Mouse (Mus musculus): ENCODE measurements at regions not wholly inside any gene's neighbourhood (a gene's known extent, or its start where the extent isn't known, plus 50 kb on each side); places are given as distances from the start of the nearest gene placed in this dataset.

GRCm38 (mm10) chr8:26770424-26770886 is 206.7 kb upstream of the Zfp703 start:
- H3K27ac ChIP-seq (ENCODE audit: insufficient read depth, low read depth), result no peak overlapping the region
- in situ Hi-C loops (cut with MboI; ENCODE audit: low pct_ligation_motif_present, low pct_unique_long_range_greater_than_20kb, low sequenced_read_pairs), result no loop called here
- H3K79me2 ChIP-seq (replicated peaks; ENCODE audit: control insufficient read depth, extremely low read depth, insufficient read depth, poor library complexity, severe bottlenecking), result no peaks in the 10 kb centered on the region
- dilution Hi-C loops (cut with MboI; ENCODE audit: extremely low pct_ligation_motif_present, extremely low pct_unique_long_range_greater_than_20kb, low sequenced_read_pairs), result no loop called here
- H3K4me2 ChIP-seq (ENCODE audit: insufficient read depth, low read depth, poor library complexity, severe bottlenecking), result no peak overlapping the region
- no peaks in the 10 kb centered on the region for H3K9me3 ChIP-seq (replicated peaks; ENCODE audit: low read length)
- no peaks in the 10 kb centered on the region for H3K27me3 ChIP-seq (replicated peaks)
- no peaks in the 10 kb centered on the region for H3K36me3 ChIP-seq (replicated peaks in 1 of 2; ENCODE audit: control insufficient read depth in 1 of 2, insufficient read depth in 1 of 2, low read length in 1 of 2)
- no peak overlapping the region for H3K4me3 ChIP-seq (replicated peaks in 1 of 3; ENCODE audit: low read depth in 2 of 3, low read length in 2 of 3, poor library complexity in 1 of 3)
- no peak overlapping the region for H3K9ac ChIP-seq (ENCODE audit: insufficient read depth, low read depth)
- no peak for TF ChIP-seq KAT2A (IDR thresholded peaks at IDR 0.05; ENCODE audit: insufficient replicate concordance, low read length)
- TF ChIP-seq ZC3H11A (IDR thresholded peaks at IDR 0.05; ENCODE audit: low read depth, low read length), result no peak
- no peak for TF ChIP-seq GABPA (IDR thresholded peaks at IDR 0.05; ENCODE audit: insufficient replicate concordance, low read depth, low read length)
- TF ChIP-seq CTCF (conservative IDR thresholded peaks at IDR 0.05 in 1 of 2, IDR thresholded peaks at IDR 0.05 in 1 of 2; ENCODE audit: low read depth in 2 of 2, low read length in 2 of 2), result no peak
- TF ChIP-seq USF1 (IDR thresholded peaks at IDR 0.05; ENCODE audit: low read depth, low read length), result no peak
- no peak for TF ChIP-seq HCFC1 (IDR thresholded peaks at IDR 0.05; ENCODE audit: low read depth, low read length)
- no peak for TF ChIP-seq ZKSCAN1 (IDR thresholded peaks at IDR 0.05; ENCODE audit: borderline replicate concordance, low read depth, low read length)
- peaks cover 3 to 26% of the 10 kb centered on the region in 2 experiments; a peak in 2 of 4 replicates for H3K4me1 ChIP-seq (ENCODE audit: control insufficient read depth in 1 of 2, insufficient read depth in 2 of 2)
- no peak for DNase-seq (ENCODE audit: extremely low read depth)

GRCm38 (mm10) chr8:26778917-26779537 is 198.1 kb upstream of the Zfp703 start:
- TF ChIP-seq RCOR1 (conservative IDR thresholded peaks at IDR 0.05; ENCODE audit: low read depth, low read length) (no peak), ZKSCAN1 (IDR thresholded peaks at IDR 0.05; ENCODE audit: borderline replicate concordance, low read depth, low read length) (no peak), MEF2A (IDR thresholded peaks at IDR 0.05; ENCODE audit: borderline replicate concordance, low read depth, low read length) (no peak), CHD1 (IDR thresholded peaks at IDR 0.05; ENCODE audit: low read depth, low read length) (no peak), SIN3A (IDR thresholded peaks at IDR 0.05; ENCODE audit: low read length) (no peak), USF2 (conservative IDR thresholded peaks at IDR 0.05; ENCODE audit: low read depth, low read length) (no peak), TBP (conservative IDR thresholded peaks at IDR 0.05; ENCODE audit: low read depth, low read length) (no peak), MAX (IDR thresholded peaks at IDR 0.05; ENCODE audit: low read length) (no peak), JUN (IDR thresholded peaks at IDR 0.05; ENCODE audit: insufficient read depth, low read depth, low read length) (no peak), MXI1 (IDR thresholded peaks at IDR 0.05; ENCODE audit: low read depth, low read length) (no peak), NRF1 (IDR thresholded peaks at IDR 0.05; ENCODE audit: low read depth, low read length) (no peak), ZMIZ1 (IDR thresholded peaks at IDR 0.05; ENCODE audit: low read depth, low read length) (no peak), EP300 (IDR thresholded peaks at IDR 0.05; ENCODE audit: low read length) (no peak), IRF4 (IDR thresholded peaks at IDR 0.05; ENCODE audit: low read depth, low read length) (no peak), UBTF (IDR thresholded peaks at IDR 0.05; ENCODE audit: low read depth, low read length) (no peak)
- H3K4me3 ChIP-seq (replicated peaks in 1 of 3; ENCODE audit: low read depth in 2 of 3, low read length in 2 of 3, poor library complexity in 1 of 3), result no peak overlapping the region
- no peak overlapping the region for H3K27ac ChIP-seq (ENCODE audit: insufficient read depth, low read depth)
- no peaks in the 10 kb centered on the region for H3K27me3 ChIP-seq (replicated peaks)
- in situ Hi-C loops (cut with MboI; ENCODE audit: low pct_ligation_motif_present, low pct_unique_long_range_greater_than_20kb, low sequenced_read_pairs) (no loop called here), dilution Hi-C loops (cut with MboI; ENCODE audit: extremely low pct_ligation_motif_present, extremely low pct_unique_long_range_greater_than_20kb, low sequenced_read_pairs) (no loop called here)
- no peaks in the 10 kb centered on the region for H3K79me2 ChIP-seq (replicated peaks; ENCODE audit: control insufficient read depth, extremely low read depth, insufficient read depth, poor library complexity, severe bottlenecking)
- H3K4me1 ChIP-seq (ENCODE audit: control insufficient read depth in 1 of 2, insufficient read depth in 2 of 2), result peaks cover 3 to 9% of the 10 kb centered on the region in 2 experiments; a peak in 2 of 4 replicates
- H3K36me3 ChIP-seq (replicated peaks in 1 of 2; ENCODE audit: control insufficient read depth in 1 of 2, insufficient read depth in 1 of 2, low read length in 1 of 2), result no peaks in the 10 kb centered on the region
- no peak overlapping the region for H3K9ac ChIP-seq (ENCODE audit: insufficient read depth, low read depth)
- no peaks in the 10 kb centered on the region for H3K9me3 ChIP-seq (replicated peaks; ENCODE audit: low read length)
- DNase-seq (ENCODE audit: extremely low read depth), result no peak
- no peak overlapping the region for H3K4me2 ChIP-seq (ENCODE audit: insufficient read depth, low read depth, poor library complexity, severe bottlenecking)
